Mouse (Mus musculus) right cerebral cortex, postnatal 25 days (tissue): ENCODE data around the gene Ets1.

Experiments
- DNase-seq: peaks from one replicate; pipeline ENCODE4 v3.0.0; 2022

Ets1 gene

GRCm38 (mm10) chr9:32635627-32636385, at the start of gene Ets1:
Gene Ets1, plus strand, starts transcription at chr9:32636221.
- DNase-seq = no peak

- DNase-seq = peak; percentile 64
Measured at GRCm38 (mm10) chr9:32589900-32590299, 46.1 kb upstream of the Ets1 start.

- no peak for DNase-seq
Measured at GRCm38 (mm10) chr9:32590571-32590970, 45.5 kb upstream of the Ets1 start.

- DNase-seq = peak; percentile 56
Measured at GRCm38 (mm10) chr9:32591732-32592582, 44.1 kb upstream of the Ets1 start.

DNA sequence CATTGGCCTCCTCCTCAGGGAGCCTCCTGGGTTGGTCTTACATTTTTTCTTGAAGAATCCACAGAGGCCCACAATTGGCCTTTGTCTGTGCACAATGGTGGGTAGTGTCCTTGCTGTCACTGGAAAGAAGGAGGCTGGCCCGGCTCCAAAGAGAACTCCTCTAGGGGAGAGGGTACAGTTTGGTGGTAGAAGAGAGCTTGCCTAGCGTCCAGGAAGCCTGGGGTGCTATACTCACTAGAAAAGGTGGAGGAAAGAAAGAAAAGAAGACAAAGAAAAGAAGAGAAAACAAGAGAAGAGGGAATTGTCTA, 43.5 kb upstream of the Ets1 start:
- DNase-seq = no peak

GRCm38 (mm10) chr9:32593816-32594215, 42.2 kb upstream of the Ets1 start:
- DNase-seq = no peak

DNA sequence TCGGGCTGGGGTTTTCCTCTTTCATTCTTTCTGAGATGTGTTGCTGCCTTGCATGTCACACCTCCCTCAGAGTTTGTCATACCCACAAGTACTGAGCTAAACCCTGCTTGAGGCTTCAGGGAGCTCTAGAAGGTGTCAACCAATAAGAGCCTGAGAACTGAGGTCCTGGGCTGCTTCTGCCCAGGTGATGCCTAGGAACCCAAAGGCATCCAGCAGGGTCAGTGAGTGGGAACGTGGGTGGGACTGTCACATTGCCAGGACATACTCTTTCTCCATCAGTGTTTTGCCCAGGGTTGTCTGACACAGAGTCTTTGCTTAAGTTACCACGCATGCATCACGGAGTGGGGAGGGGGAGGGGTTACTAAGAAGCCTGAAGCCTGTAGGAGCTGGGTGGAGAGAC, 41.7 kb upstream of the Ets1 start:
- DNase-seq = no peak

- DNase-seq = no peak
Measured at GRCm38 (mm10) chr9:32595076-32595820, 40.8 kb upstream of the Ets1 start.

DNA sequence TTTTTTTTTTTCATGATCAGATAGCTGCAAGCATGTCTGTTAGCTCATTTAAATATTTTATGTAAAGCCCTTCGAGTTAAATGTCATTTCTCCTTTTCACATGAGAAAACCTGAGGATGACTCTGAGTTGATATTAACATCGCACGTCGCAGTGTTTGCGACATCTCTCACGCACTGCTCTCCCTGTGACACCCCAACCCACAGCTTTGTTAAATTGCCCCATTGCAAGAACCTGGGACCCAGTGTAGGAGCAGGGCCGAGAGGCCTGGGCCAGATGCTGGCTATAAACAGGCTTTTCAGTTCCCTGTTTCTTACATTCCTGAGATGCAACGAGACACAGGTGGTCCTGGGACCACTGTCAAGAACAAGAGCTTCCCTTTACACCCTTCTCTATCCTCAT, 39.7 kb upstream of the Ets1 start:
- DNase-seq = no peak

DNA sequence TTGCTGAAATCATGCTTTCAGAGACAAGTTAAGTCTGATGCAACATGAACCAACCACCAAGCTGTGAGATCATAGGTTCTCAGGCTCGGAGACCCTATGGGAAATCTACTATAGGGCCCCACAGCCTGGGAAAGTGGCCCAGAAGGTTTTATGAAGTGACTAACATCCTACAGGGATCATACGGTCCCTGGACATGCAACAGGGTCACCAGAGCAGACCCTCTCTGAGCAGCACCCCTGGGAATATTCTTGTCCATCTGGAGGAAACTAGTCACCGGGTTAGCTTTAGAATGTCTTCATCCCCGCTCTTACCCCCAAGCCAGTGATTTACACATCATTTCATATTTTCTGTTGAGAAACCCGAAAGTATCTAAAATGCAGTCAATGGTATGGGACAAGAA, 34.1 kb upstream of the Ets1 start:
- DNase-seq = no peak

- no peak for DNase-seq
Measured at GRCm38 (mm10) chr9:32603097-32603496, 32.9 kb upstream of the Ets1 start.

DNA sequence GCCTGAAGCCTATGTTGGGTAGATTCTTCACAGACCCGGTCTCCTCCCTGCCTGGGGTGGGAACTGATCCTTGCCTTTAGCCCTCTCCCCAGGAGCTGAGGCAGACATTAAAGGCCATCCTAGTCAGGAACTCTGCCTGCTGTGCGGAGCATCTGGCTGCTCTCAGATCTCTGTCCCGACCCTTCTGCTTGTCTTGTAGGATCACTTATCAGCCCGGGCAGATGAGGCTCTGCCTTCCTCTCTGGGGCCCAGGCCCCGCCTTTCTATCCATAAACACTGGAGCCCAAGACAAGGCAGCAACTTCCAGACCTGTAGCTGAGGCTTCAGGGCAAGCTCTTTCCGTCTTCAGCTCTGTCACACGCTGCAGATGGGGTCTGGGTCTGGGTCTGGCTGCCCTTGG, 28.8 kb upstream of the Ets1 start:
- DNase-seq = no peak

GRCm38 (mm10) chr9:32608831-32609610, 27.0 kb upstream of the Ets1 start:
- no peak for DNase-seq

DNA sequence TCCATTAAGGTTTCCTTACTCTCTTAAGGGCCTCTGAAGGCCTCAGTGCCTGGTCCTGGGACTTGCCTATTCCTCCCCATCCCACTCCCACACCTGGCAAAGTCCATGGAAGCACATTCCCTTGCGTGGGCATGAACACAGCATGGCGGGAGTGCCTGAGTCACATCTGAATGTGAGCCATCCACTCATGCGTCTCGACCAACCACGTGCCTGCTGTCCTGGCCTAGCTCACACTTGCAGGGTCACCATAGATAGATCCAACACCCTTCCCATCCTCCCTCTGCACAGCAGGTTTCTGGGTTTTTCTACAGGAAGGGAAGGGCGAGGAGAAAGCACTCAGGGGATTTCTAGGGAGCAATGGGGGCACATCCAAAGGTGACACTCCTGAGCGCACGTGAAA, 25.8 kb upstream of the Ets1 start:
- no peak for DNase-seq

DNA sequence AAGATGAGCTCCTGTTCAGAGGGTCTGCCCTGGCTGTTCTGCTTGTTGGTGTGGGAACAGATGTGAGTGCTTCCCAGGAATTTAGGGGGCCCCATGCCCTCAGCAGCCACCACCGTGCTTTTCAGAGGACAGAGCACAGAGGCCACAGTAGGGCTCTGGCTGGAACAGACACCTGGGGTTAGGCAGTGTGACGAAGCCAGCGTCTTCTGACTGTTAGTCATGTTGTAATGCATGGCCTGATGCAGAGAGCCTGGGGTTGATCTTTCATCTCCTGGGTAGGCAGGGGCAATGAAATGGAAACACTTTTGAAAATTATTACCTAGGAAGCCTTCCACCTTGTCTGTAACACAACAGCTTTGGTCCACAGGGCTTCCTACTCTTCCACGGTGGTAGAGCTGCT, 25.4 kb upstream of the Ets1 start:
- DNase-seq = no peak

- no peak for DNase-seq
Measured at GRCm38 (mm10) chr9:32611340-32611739, 24.7 kb upstream of the Ets1 start.

- no peak for DNase-seq
Measured at GRCm38 (mm10) chr9:32612426-32612825, 23.6 kb upstream of the Ets1 start.

- no peak for DNase-seq
Measured at GRCm38 (mm10) chr9:32612861-32613421, 23.1 kb upstream of the Ets1 start.

GRCm38 (mm10) chr9:32614191-32614590, 21.8 kb upstream of the Ets1 start:
- no peak for DNase-seq

- DNase-seq = no peak
Measured at GRCm38 (mm10) chr9:32615461-32615860, 20.6 kb upstream of the Ets1 start.

GRCm38 (mm10) chr9:32615986-32616385, 20.0 kb upstream of the Ets1 start:
- DNase-seq = no peak
